Mouse (Mus musculus): ENCODE data around the gene Gng3.

DNA sequence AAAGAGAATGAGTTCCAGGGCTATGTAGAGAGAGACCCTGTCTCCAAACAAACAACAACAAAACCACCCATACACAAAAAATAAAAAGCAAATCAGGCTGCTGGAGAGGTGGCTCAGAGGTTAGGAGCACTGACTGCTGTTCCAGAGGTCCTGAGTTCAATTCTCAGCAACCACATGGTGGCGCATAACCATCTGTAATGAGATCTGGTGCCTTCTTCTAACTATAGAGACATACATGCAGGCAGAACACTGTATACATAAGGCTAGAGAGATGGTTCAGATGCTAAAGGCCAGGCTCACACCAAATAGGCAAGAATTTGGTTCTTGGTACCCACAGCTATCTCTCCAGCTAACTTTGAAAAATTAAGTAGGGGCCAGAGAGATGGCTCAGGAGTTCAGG lies 20.0 kb upstream of the Gng3 start:
- TF ChIP-seq CTCF (IDR thresholded peaks at IDR 0.05; ENCODE audit: borderline replicate concordance, control insufficient read depth, extremely low read depth, insufficient read depth, low read length, poor library complexity) (no peak), POLR2A (IDR thresholded peaks at IDR 0.05; ENCODE audit: control insufficient read depth, extremely low read depth, insufficient read depth, low read length, poor library complexity) (no peak)

Data from thymus, adult 2 months (tissue).